9 mouse cellular contexts compared by ENCODE assay signal in the genomic region with DNA sequence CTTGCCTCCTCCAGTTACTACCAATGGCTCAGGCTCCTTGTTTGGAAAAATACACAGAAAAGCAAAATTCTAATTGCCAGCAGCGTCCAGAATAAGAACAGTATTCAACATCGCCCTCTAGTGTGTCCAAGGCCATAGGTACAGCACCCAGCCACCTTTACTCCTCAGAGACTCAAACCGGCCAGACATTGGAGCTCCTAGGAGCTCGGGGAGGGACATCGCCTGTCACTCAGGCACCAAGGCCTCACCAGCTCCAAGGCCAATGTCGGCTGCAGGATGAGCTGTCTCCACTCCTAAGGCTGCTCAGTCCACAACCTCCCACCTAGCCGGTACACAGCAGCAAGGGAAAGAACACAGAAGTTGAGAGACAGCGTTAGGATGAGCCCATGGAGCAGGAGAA.
DNase-seq lines count a peak whose midpoint lies in the region; ATAC-seq and TF ChIP-seq lines count a peak whose summit lies in the region.
"Had no signal": no experiment of that assay in that cellular context is flagged by ENCODE, and none has a peak within 500 bp of the region (broad histone marks: within the 10 kb centered on the region; RNA-seq: fewer than 3 reads in every experiment).

No protein-coding gene starts in this region.

- peak overlapping the region; percentile 58; the same call in 1 of the 2 replicates for H3K9ac ChIP-seq in forebrain, embryonic 11.5 days (ENCODE audit: low read length)
- H3K9ac ChIP-seq in forebrain, embryonic 15.5 days (replicated peaks), result no peak overlapping the region
- no peak overlapping the region for H3K9ac ChIP-seq in forebrain, embryonic 12.5 days

- no peak for DNase-seq in forebrain, embryonic 11.5 days (ENCODE audit: low spot score)
- no peak for DNase-seq in spleen, adult 2 months (ENCODE audit: low read depth in 1 of 2, low spot score in 2 of 2)
- no peak for DNase-seq in spleen, postnatal 14 days (ENCODE audit: low spot score in 2 of 2)
- DNase-seq in kidney, postnatal 36 days, result peak; percentile 45 to 54
- DNase-seq in naive thymus-derived CD4-positive, alpha-beta T cell, adult 2 months (ENCODE audit: low read depth), result peak; percentile 33
- DNase-seq in thymus, postnatal 4 days, result no peak

- H3K4me2 ChIP-seq in forebrain, embryonic 11.5 days (ENCODE audit: low read depth, low read length, severe bottlenecking), result peak overlapping the region; percentile 43; the same call in 1 of the 2 replicates
- no peak overlapping the region for H3K4me2 ChIP-seq in forebrain, embryonic 15.5 days (replicated peaks)
- H3K4me2 ChIP-seq in forebrain, embryonic 12.5 days, result peak overlapping the region; percentile 52

- H3K9me3 ChIP-seq in forebrain, embryonic 11.5 days (ENCODE audit: control insufficient read depth, low read length), result no peaks in the 10 kb centered on the region
- H3K9me3 ChIP-seq in forebrain, embryonic 15.5 days, result no peaks in the 10 kb centered on the region
- no peaks in the 10 kb centered on the region for H3K9me3 ChIP-seq in forebrain, embryonic 12.5 days

- no peak overlapping the region for H3K4me3 ChIP-seq in forebrain, embryonic 11.5 days (ENCODE audit: low read depth, low read length)
- H3K4me3 ChIP-seq in forebrain, embryonic 15.5 days, result no peak overlapping the region
- peak overlapping the region; percentile 40; the same call in 1 of the 2 replicates for H3K4me3 ChIP-seq in spleen, adult 2 months (ENCODE audit: extremely low read depth, insufficient read depth, insufficient read length)
- no peak overlapping the region for H3K4me3 ChIP-seq in forebrain, embryonic 12.5 days (replicated peaks)

- TF ChIP-seq CTCF in spleen, adult 2 months (IDR thresholded peaks at IDR 0.05; ENCODE audit: extremely low read depth, insufficient read depth, insufficient read length, insufficient replicate concordance), result no peak

- H3K4me1 ChIP-seq in forebrain, embryonic 11.5 days (replicated peaks; ENCODE audit: control insufficient read depth, insufficient read depth, low read length), result peaks cover 12% of the 10 kb centered on the region
- H3K4me1 ChIP-seq in forebrain, embryonic 15.5 days, result peaks cover 19% of the 10 kb centered on the region
- H3K4me1 ChIP-seq in spleen, adult 2 months (ENCODE audit: control insufficient read depth, insufficient read depth, insufficient read length), result no peaks in the 10 kb centered on the region; the same call in 1 of the 2 replicates
- H3K4me1 ChIP-seq in forebrain, embryonic 12.5 days, result peaks cover 24% of the 10 kb centered on the region

- 32% methylated on average over 8 of the region's 8 CpGs for WGBS in forebrain, embryonic 11.5 days
- WGBS in forebrain, embryonic 15.5 days, result 42% methylated on average over 8 of the region's 8 CpGs
- 61% methylated on average over 8 of the region's 8 CpGs for WGBS in spleen, adult 2 months
- 38% methylated on average over 8 of the region's 8 CpGs for WGBS in forebrain, embryonic 12.5 days

- no peaks in the 10 kb centered on the region for H3K36me3 ChIP-seq in forebrain, embryonic 11.5 days (ENCODE audit: control insufficient read depth, insufficient read depth, low read length)
- no peaks in the 10 kb centered on the region for H3K36me3 ChIP-seq in forebrain, embryonic 15.5 days
- H3K36me3 ChIP-seq in spleen, adult 2 months (ENCODE audit: control insufficient read depth, insufficient read depth, low read length), result no peaks in the 10 kb centered on the region
- no peaks in the 10 kb centered on the region for H3K36me3 ChIP-seq in forebrain, embryonic 12.5 days (replicated peaks)
- H3K36me3 ChIP-seq: G1E had no signal

- H3K27me3 ChIP-seq in forebrain, embryonic 11.5 days (ENCODE audit: control insufficient read depth, insufficient read depth, low read length), result no peaks in the 10 kb centered on the region
- H3K27me3 ChIP-seq in forebrain, embryonic 15.5 days, result no peaks in the 10 kb centered on the region
- H3K27me3 ChIP-seq in spleen, adult 2 months (ENCODE audit: control insufficient read depth, insufficient read depth, low read length), result no peaks in the 10 kb centered on the region
- no peaks in the 10 kb centered on the region for H3K27me3 ChIP-seq in forebrain, embryonic 12.5 days

- TF ChIP-seq POLR2A in spleen, adult 2 months (IDR thresholded peaks at IDR 0.05; ENCODE audit: low read depth, low read length), result no peak

- H3K27ac ChIP-seq in forebrain, embryonic 11.5 days (ENCODE audit: low read depth, low read length), result no peak overlapping the region
- no peak overlapping the region for H3K27ac ChIP-seq in forebrain, embryonic 15.5 days (replicated peaks)
- no peak overlapping the region for H3K27ac ChIP-seq in spleen, adult 2 months (ENCODE audit: insufficient read depth, low read length)
- H3K27ac ChIP-seq in forebrain, embryonic 12.5 days, result no peak overlapping the region

- ATAC-seq in forebrain, embryonic 11.5 days (replicated peaks; ENCODE audit: low FRiP score), result no peak
- ATAC-seq in forebrain, embryonic 15.5 days (replicated peaks), result no peak
- ATAC-seq in forebrain, embryonic 12.5 days (ENCODE audit: low FRiP score), result 0 out of 2 replicates have a peak, but pooled peaks have one; percentile 32

Comparison
In these comparisons a context has a peak if more than half of its experiments do, and no peak if none do; other contexts are left out.
1. DNase-seq: peak in kidney, postnatal 36 days (2 of 2) and naive thymus-derived CD4-positive, alpha-beta T cell, adult 2 months (single experiment); none in forebrain, embryonic 11.5 days (single experiment), spleen, adult 2 months (0 of 2), spleen, postnatal 14 days (0 of 2) and thymus, postnatal 4 days (single experiment).